Mouse (Mus musculus) hindbrain, embryonic 10.5 days (tissue): Measurements from ENCODE around the gene Afmid. TPM values are rescaled to one million over a fixed set of nuclear protein-coding genes. Genes with fewer than 3 reads are reported as not detected.
A peak's percentile ranks its signal among the peaks of the same experiment; 100 is the strongest.

Experiments
- DNase-seq: peaks from one replicate; pipeline ENCODE4 v3.0.0-alpha.2; 2017; ENCODE audit warnings: low spot score
- H3K27ac ChIP-seq: fragments of 300-500 bp; sonication (generic); 2 replicates; pipeline ENCODE4 v1.5.1; 2016; ENCODE audit warnings: mild to moderate bottlenecking, moderate library complexity
- H3K27me3 ChIP-seq: fragments of 300-500 bp; sonication (generic); 2 replicates; pipeline ENCODE4 v1.6.1; 2016; ENCODE audit warnings: mild to moderate bottlenecking; ENCODE audit not compliant: poor library complexity, insufficient read depth, severe bottlenecking
- H3K36me3 ChIP-seq: fragments of 300-500 bp; sonication (generic); 2 replicates; pipeline ENCODE4 v1.6.1; 2016; ENCODE audit warnings: mild to moderate bottlenecking, moderate library complexity
- H3K4me1 ChIP-seq: fragments of 300-500 bp; sonication (generic); replicated peaks from 2 replicates; pipeline ENCODE4 v1.6.1; 2016; ENCODE audit warnings: mild to moderate bottlenecking
- H3K4me3 ChIP-seq: fragments of 300-500 bp; sonication (generic); 2 replicates; pipeline ENCODE4 v1.5.1; 2016; ENCODE audit warnings: mild to moderate bottlenecking, moderate library complexity
- H3K9me3 ChIP-seq: fragments of 300-500 bp; sonication (generic); 2 replicates; pipeline ENCODE4 v1.6.1; 2016; ENCODE audit warnings: mild to moderate bottlenecking, moderate library complexity
- WGBS: fragments of 180-500 bp; shearing (Covaris S2); methylation state at CpG from one replicate; pipeline ENCODE4 v1.1.7; 2016; 5-methylcytosine and 5-hydroxymethylcytosine counted together
- polyA plus RNA-seq: library from polyadenylated mRNA; unstranded; fragments of >200 nt; fragmentation: Nextera tagmentation; extraction: Ambion mirVana; gene quantifications from 2 replicates; pipeline ENCODE4 v1.2.1, GENCODE M21; 2016

Gene Afmid
- 3.8 and 4.0 TPM in 2 replicates for polyA plus RNA-seq

- Histone ChIP-seq H3K27ac (peak within 1 kb of the TSS; percentile 95), H3K36me3 (peaks cover 37% of the 10 kb centered on the region), H3K9me3 (no peaks in the 10 kb centered on the region), H3K4me3 (peak within 1 kb of the TSS; percentile 73), H3K4me1 (peaks cover 64% of the 10 kb centered on the region), H3K27me3 (no peaks in the 10 kb centered on the region)
- peak; percentile 88 for DNase-seq
- under 1% methylated on average over 34 of the region's 34 CpGs for WGBS
These were observed at the start of gene Afmid, which contains the start of gene Tk1 for GRCm38 (mm10) chr11:117825333-117826101. Gene Afmid, plus strand, starts transcription at chr11:117825924. Gene Tk1, minus strand, starts transcription at chr11:117826092.

- H3K9me3 ChIP-seq = no peaks in the 10 kb centered on the region
- peaks cover 39% of the 10 kb centered on the region for H3K4me1 ChIP-seq
- H3K27ac ChIP-seq = no peak overlapping the region
- H3K27me3 ChIP-seq = peaks cover 27% of the 10 kb centered on the region
- H3K36me3 ChIP-seq = peaks cover 31% of the 10 kb centered on the region
- H3K4me3 ChIP-seq = no peak overlapping the region
- 91% methylated on average over 14 of the region's 14 CpGs for WGBS
- DNase-seq = no peak
These were observed 49.5 kb upstream of the Afmid start for GRCm38 (mm10) chr11:117776085-117776792.

GRCm38 (mm10) chr11:117777111-117777510, 48.6 kb upstream of the Afmid start:
- Histone ChIP-seq H3K4me1 (peaks cover 48% of the 10 kb centered on the region), H3K36me3 (peaks cover 26% of the 10 kb centered on the region), H3K9me3 (no peaks in the 10 kb centered on the region), H3K4me3 (no peak overlapping the region), H3K27ac (0 out of 2 replicates have a peak overlapping the region, but pooled peaks have one; percentile 17), H3K27me3 (peaks cover 36% of the 10 kb centered on the region)
- no peak for DNase-seq
- WGBS = 93% methylated on average over 5 of the region's 5 CpGs

- DNase-seq = no peak
- H3K4me1 ChIP-seq = peaks cover 57% of the 10 kb centered on the region
- H3K27ac ChIP-seq = peak overlapping the region; percentile 92; the same call in 1 of the 2 replicates
- H3K36me3 ChIP-seq = peaks cover 20% of the 10 kb centered on the region
- H3K27me3 ChIP-seq = peaks cover 45% of the 10 kb centered on the region
- no peak overlapping the region for H3K4me3 ChIP-seq
- 96% methylated on average over 11 of the region's 11 CpGs for WGBS
- H3K9me3 ChIP-seq = no peaks in the 10 kb centered on the region
These were observed 47.7 kb upstream of the Afmid start for GRCm38 (mm10) chr11:117778031-117778430.

GRCm38 (mm10) chr11:117778851-117779433, 46.8 kb upstream of the Afmid start:
- H3K4me1 ChIP-seq = peaks cover 66% of the 10 kb centered on the region

GRCm38 (mm10) chr11:117779434-117780198, 46.1 kb upstream of the Afmid start:
- 4% methylated on average over 38 of the region's 38 CpGs for WGBS
- DNase-seq = peak; percentile 82
- Histone ChIP-seq H3K4me3 (peak overlapping the region; percentile 59), H3K27ac (peak overlapping the region; percentile 92), H3K36me3 (peaks cover 14% of the 10 kb centered on the region; the same call in 1 of the 2 replicates), H3K27me3 (peaks cover 61% of the 10 kb centered on the region), H3K4me1 (peaks cover 66% of the 10 kb centered on the region), H3K9me3 (no peaks in the 10 kb centered on the region)

More at GRCm38 (mm10) chr11:117778851-117779433, 46.8 kb upstream of the Afmid start:
- Histone ChIP-seq H3K9me3 (no peaks in the 10 kb centered on the region), H3K27me3 (peaks cover 54% of the 10 kb centered on the region), H3K27ac (peak overlapping the region; percentile 92), H3K36me3 (peaks cover 16% of the 10 kb centered on the region), H3K4me3 (peak overlapping the region; percentile 59)
- 66% methylated on average over 12 of the region's 12 CpGs for WGBS
- DNase-seq = no peak

- Histone ChIP-seq H3K27ac (peak overlapping the region; percentile 92), H3K9me3 (no peaks in the 10 kb centered on the region), H3K4me1 (peaks cover 66% of the 10 kb centered on the region), H3K27me3 (peaks cover 66% of the 10 kb centered on the region), H3K4me3 (peak overlapping the region; percentile 59), H3K36me3 (peaks cover 9% of the 10 kb centered on the region; the same call in 1 of the 2 replicates)
- 1% methylated on average over 17 of the region's 17 CpGs for WGBS
- DNase-seq = no peak
These were observed 45.6 kb upstream of the Afmid start for GRCm38 (mm10) chr11:117780199-117780515.

- H3K27ac ChIP-seq = peak overlapping the region; percentile 92
- H3K27me3 ChIP-seq = peaks cover 71% of the 10 kb centered on the region
- 2% methylated on average over 19 of the region's 19 CpGs for WGBS
- H3K9me3 ChIP-seq = no peaks in the 10 kb centered on the region
- peak; percentile 70 for DNase-seq
- peaks cover 5% of the 10 kb centered on the region; the same call in 1 of the 2 replicates for H3K36me3 ChIP-seq
- peaks cover 66% of the 10 kb centered on the region for H3K4me1 ChIP-seq
- peak overlapping the region; percentile 59 for H3K4me3 ChIP-seq
These were observed 45.1 kb upstream of the Afmid start for GRCm38 (mm10) chr11:117780582-117781111.

GRCm38 (mm10) chr11:117781199-117781821, 44.4 kb upstream of the Afmid start:
- peaks cover 66% of the 10 kb centered on the region for H3K4me1 ChIP-seq
- peaks cover 73% of the 10 kb centered on the region for H3K27me3 ChIP-seq
- no peaks in the 10 kb centered on the region for H3K9me3 ChIP-seq
- 0 out of 2 replicates have a peak, but pooled peaks cover under 1% of the 10 kb centered on the region for H3K36me3 ChIP-seq
- H3K4me3 ChIP-seq = peak overlapping the region; percentile 59
- no peak for DNase-seq
- peak overlapping the region; percentile 81 for H3K27ac ChIP-seq
- WGBS = 25% methylated on average over 18 of the region's 18 CpGs

GRCm38 (mm10) chr11:117781993-117782704, 43.6 kb upstream of the Afmid start, which contains the start of the genes Tmc8 and Tmc6:
Gene Tmc8, plus strand, starts transcription at chr11:117782076.
Gene Tmc6, minus strand, starts transcription at chr11:117782198.
- no peak for DNase-seq
- 34% methylated on average over 24 of the region's 24 CpGs for WGBS
- Histone ChIP-seq H3K4me1 (peaks cover 66% of the 10 kb centered on the region), H3K36me3 (no peaks in the 10 kb centered on the region), H3K27me3 (peaks cover 73% of the 10 kb centered on the region), H3K27ac (peak within 1 kb of the TSS; percentile 81), H3K4me3 (peak within 1 kb of the TSS; percentile 59), H3K9me3 (no peaks in the 10 kb centered on the region)

- WGBS = 40% methylated on average over 9 of the region's 9 CpGs
- peaks cover 73% of the 10 kb centered on the region for H3K27me3 ChIP-seq
- peak overlapping the region; percentile 49 for H3K4me3 ChIP-seq
- H3K36me3 ChIP-seq = no peaks in the 10 kb centered on the region
- no peaks in the 10 kb centered on the region for H3K9me3 ChIP-seq
- DNase-seq = no peak
- H3K4me1 ChIP-seq = peaks cover 62% of the 10 kb centered on the region
- peak overlapping the region; percentile 81 for H3K27ac ChIP-seq
These were observed 43.1 kb upstream of the Afmid start for GRCm38 (mm10) chr11:117782705-117783034.
